Mouse (Mus musculus) liver, adult 2 months (tissue): ENCODE data around the gene Aars2.

Source experiments
- CTCF ChIP-seq: fragments of 200-500 bp; IDR thresholded peaks from 2 replicates; pipeline ENCODE4 v1.5.1; 2011; ENCODE audit warnings: low read depth, low read length, control low read depth
- POLR2A ChIP-seq: fragments of 200-500 bp; IDR thresholded peaks from 2 replicates; pipeline ENCODE4 v1.6.1; 2011; ENCODE audit warnings: low read length, control low read depth; ENCODE audit not compliant: insufficient read depth; ENCODE audit errors: extremely low read depth

DNA sequence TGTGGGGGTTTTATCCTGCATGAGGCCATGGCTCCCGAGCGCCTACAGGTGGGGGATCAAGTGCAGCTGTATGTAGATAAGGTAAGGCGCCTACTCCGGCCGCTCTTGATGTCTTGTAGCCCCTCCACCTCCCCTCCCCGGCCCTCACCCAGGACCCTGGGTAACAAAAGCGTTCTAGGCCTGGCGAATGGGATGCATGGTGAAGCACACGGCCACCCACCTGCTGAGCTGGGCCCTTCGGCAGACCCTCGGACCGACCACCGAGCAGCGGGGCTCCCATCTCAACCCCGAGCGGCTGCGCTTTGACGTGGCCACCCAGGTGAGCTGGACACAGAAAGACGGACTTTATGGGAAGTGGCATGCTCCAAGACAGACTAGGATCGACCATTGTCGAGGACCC is 10.5 kb downstream of the Aars2 start:
- TF ChIP-seq POLR2A = no peak
- TF ChIP-seq CTCF = no peak
